Mouse (Mus musculus): ENCODE data around the gene Cbx3. TPM values are rescaled to one million over a fixed set of nuclear protein-coding genes. Genes with fewer than 3 reads are reported as not detected.

Cbx3 gene
- total RNA-seq, 2 experiments from 2014 or later: 77.3 to 81.0 TPM

- DNase-seq: no peak
- intact Hi-C loops (cut with DNase I): no loop called here
Observed at GRCm38 (mm10) chr6:51514860-51515259, 44.7 kb downstream of the Cbx3 start.

- DNase-seq: no peak
Observed at GRCm38 (mm10) chr6:51523310-51523709, 53.1 kb downstream of the Cbx3 start.

GRCm38 (mm10) chr6:51523807-51524320, 53.7 kb downstream of the Cbx3 start, which contains the start of gene Snx10:
TSS of gene Snx10 (plus strand) at chr6:51523901.
- intact Hi-C loops (cut with DNase I): no loop called here
- DNase-seq: peak; percentile 62 to 63

More at GRCm38 (mm10) chr6:51523310-51523709, 53.1 kb downstream of the Cbx3 start:
- intact Hi-C loops (cut with DNase I): no loop called here

GRCm38 (mm10) chr6:51524321-51524931, 54.3 kb downstream of the Cbx3 start:
- intact Hi-C loops (cut with DNase I): no loop called here
- peak in 1 of 2 experiments; percentile 12 for DNase-seq

- DNase-seq: no peak
- intact Hi-C loops (cut with DNase I): no loop called here
Observed at GRCm38 (mm10) chr6:51525001-51525400, 54.8 kb downstream of the Cbx3 start.

- intact Hi-C loops (cut with DNase I): no loop called here
- DNase-seq: no peak
Observed at GRCm38 (mm10) chr6:51529457-51529856, 59.3 kb downstream of the Cbx3 start.

Other genes starting within 250 kb of the Cbx3 start
- 1 to 10 TPM in 1 of 2 experiments, under 1 TPM in 1; 0.56 to 1.0 TPM for gene Nfe2l3, start 37.7 kb upstream of the Cbx3 start, total RNA-seq (2021)
- 100 to 1,000 TPM; 433 to 481 TPM for gene Hnrnpa2b1, start 466 bp upstream of the Cbx3 start, total RNA-seq (2021)
- gene Snx10, start 53.5 kb downstream of the Cbx3 start, total RNA-seq (2021): 10 to 100 TPM in 1 of 2 experiments, 1 to 10 TPM in 1; 7.3 to 10.8 TPM

Measured in heart, postnatal 14 days (tissue).